Mouse (Mus musculus): ENCODE results near the gene Pank3.

DNA sequence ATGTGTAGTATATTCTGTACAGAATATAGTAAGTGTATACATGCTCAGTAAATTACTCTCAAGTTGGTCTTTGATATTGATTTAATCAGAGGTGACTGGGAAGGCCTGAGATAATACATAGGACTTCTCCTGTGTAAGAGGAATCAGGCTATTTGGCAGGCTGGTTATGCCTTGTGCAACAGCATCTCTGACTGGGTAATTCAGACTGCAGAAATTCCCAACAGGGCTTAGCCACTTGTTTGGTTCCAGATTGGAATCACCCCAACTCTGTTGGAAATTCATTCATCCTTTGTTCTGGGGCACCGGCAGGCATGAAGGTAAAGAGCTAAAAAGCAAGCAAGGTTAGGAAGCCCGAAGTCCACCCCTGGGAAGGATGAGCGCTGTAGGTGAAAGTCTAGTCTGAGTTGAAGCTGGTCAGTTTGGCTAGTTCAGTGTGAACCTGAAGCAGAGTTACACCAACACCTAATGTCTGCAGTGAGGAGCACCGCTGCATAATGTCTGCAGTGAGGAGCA lies 14.3 kb upstream of the Pank3 start:
- TF ChIP-seq CTCF (IDR thresholded peaks at IDR 0.05), result no peak
- no peak for TF ChIP-seq EP300 (IDR thresholded peaks at IDR 0.05; ENCODE audit: insufficient read depth, low read depth, low read length)
- no peak for TF ChIP-seq POLR2A (IDR thresholded peaks at IDR 0.05; ENCODE audit: insufficient read depth, low read depth, low read length)
